Mouse (Mus musculus) left cerebral cortex, postnatal 36 days (tissue): ENCODE results near the gene Gm49380. TPM values are rescaled to one million over a fixed set of nuclear protein-coding genes. Genes with fewer than 3 reads are reported as not detected.

Experiments
- DNase-seq, 2 experiments: peaks; one replicate each; pipeline ENCODE4 v3.0.0; 2021 to 2022; ENCODE audit warnings: low spot score in 2 of 2, mixed read lengths in 1 of 2
- intact Hi-C: fragments of 180-260 bp; cut with DNase I; formaldehyde crosslinking; loops from one replicate; pipeline ENCODE4 v1.15.1; 2025
- total RNA-seq, 2 experiments: library from RNA; stranded (reverse); gene quantifications; 2 replicates each; pipeline ENCODE4 v1.2.3; 2021

The Gm49380 gene
- 1 to 10 TPM in 1 of 2 experiments, not detected in 1; 1.0 TPM for total RNA-seq

DNA sequence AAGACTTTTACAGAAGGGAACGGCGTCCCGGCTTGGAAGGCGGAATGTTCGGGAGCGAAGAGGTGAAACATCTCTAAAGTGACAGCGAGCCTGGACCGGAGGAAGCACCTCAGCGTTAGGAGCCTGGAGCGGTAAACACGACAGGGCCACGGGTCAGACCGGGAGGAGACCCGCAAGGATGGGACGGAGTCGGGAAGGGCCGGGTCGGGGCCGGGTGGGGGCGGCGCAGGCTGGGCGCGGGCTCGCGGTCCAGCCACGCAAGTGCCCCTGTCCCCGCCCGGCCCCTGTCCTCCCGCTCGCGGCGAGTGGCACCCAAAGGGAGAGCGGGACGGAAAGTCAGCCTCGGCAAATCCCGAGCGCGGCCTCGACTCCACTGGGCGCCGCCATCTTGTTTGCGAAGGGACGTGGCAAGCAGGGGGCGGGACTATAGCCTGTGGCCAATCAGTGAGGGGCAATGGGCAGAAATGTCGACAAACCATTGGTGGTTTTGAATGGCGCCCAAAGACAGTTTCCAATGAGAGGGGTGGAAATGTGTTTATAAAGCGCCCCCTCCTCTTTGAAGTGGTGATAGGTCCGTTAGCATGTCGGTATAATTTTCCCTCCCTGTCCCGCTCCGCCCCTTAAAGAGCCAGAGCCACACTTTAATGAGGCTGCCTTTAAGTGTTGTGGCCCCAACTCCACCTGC, at the start of gene Gm49380, which contains the start of gene Rnf26:
Gm49380 (minus strand) TSS at position 396 of the 685 bp plus-strand sequence.
Rnf26 (minus strand) TSS at position 413 of the 685 bp plus-strand sequence.
- intact Hi-C loops, result no loop called here
- peak; percentile 90 to 93 for DNase-seq

DNA sequence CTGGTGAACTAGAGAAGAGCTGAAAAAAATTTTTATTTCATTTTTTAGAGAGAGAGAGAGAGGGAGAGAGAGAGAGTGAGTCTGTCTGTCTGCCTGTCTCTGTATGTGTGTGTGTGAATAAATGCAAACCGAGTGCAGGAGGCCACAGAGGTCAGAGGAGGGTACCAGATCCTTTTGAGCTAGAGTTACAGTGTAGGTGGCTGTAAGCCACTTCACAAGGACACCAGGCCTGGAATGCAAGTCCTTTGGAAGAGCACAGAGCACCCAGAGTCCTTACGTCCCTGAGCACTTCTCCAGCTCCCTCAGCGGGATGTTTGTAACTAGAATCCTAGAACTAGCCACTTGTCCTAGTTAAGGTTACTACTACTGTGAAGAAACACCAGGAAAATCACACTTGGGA, 46.6 kb upstream of the Gm49380 start:
- intact Hi-C loops, result no loop called here
- DNase-seq, result no peak

- DNase-seq, result no peak
Observed at GRCm38 (mm10) chr9:44147290-44147689, 34.0 kb upstream of the Gm49380 start.

GRCm38 (mm10) chr9:44144718-44145060, 31.4 kb upstream of the Gm49380 start:
- intact Hi-C loops, result no loop called here
- DNase-seq, result no peak

More at GRCm38 (mm10) chr9:44147290-44147689, 34.0 kb upstream of the Gm49380 start:
- intact Hi-C loops, result no loop called here

DNA sequence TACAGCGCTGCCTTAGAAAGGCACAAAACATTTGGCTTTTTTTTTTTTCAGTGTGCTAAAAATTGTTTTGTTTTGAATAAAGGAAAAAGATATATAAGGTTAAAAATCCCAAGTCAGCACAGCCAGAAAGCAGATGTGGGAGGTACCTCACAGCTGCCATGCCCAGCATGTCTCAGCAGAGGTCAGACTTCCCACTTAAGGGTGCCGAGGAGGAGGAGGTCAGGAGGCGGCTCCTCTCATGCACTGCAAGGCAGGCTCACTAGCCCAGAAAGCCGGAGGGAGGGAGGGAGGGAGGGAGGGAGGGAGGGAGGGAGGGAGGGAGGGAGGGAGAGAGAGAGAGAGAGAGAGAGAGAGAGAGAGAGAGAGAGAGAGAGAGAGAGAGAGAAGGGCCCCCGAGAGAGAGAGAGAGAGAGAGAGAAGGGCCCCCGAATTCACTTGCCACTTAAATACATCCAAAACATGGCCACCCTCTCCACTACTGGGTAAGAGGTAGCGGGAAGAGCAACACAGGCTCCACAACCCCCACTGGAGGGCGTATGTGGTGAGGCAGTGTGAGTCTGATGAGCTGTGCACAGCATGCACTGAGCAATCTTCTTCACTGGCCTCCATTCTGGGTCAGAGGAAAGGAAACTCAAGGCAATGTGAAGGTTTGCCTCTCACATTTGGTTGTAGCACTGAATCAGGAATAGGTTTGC, 30.9 kb upstream of the Gm49380 start:
- DNase-seq, result no peak
- intact Hi-C loops, result no loop called here

DNA sequence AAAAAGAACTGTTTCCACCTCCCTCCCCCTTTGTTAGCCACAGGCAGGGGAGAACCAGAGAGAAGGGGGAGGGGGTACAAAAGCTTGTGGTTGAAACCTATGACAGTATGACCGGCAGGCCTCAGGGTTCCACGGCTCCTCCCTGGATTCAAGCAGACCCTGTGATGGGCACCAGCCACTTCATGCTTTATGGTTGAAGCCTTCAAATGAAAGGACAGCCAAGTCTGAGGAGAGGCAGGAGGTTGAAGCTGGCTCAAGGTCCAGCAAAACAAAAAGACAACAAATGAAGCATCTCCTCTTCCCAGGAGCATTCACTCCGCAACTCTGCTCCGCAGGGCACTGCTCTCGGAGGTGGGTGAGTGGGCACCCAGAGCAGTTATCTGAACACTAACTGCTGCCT, 30.1 kb upstream of the Gm49380 start:
- intact Hi-C loops, result no loop called here
- DNase-seq, result no peak

- intact Hi-C loops, result no loop called here
- no peak for DNase-seq
Observed at GRCm38 (mm10) chr9:44141951-44142350, 28.7 kb upstream of the Gm49380 start.

GRCm38 (mm10) chr9:44137846-44138245, 24.5 kb upstream of the Gm49380 start:
- intact Hi-C loops, result no loop called here
- DNase-seq, result no peak

GRCm38 (mm10) chr9:44135731-44136411, 22.6 kb upstream of the Gm49380 start:
- intact Hi-C loops, result no loop called here
- DNase-seq, result no peak

DNA sequence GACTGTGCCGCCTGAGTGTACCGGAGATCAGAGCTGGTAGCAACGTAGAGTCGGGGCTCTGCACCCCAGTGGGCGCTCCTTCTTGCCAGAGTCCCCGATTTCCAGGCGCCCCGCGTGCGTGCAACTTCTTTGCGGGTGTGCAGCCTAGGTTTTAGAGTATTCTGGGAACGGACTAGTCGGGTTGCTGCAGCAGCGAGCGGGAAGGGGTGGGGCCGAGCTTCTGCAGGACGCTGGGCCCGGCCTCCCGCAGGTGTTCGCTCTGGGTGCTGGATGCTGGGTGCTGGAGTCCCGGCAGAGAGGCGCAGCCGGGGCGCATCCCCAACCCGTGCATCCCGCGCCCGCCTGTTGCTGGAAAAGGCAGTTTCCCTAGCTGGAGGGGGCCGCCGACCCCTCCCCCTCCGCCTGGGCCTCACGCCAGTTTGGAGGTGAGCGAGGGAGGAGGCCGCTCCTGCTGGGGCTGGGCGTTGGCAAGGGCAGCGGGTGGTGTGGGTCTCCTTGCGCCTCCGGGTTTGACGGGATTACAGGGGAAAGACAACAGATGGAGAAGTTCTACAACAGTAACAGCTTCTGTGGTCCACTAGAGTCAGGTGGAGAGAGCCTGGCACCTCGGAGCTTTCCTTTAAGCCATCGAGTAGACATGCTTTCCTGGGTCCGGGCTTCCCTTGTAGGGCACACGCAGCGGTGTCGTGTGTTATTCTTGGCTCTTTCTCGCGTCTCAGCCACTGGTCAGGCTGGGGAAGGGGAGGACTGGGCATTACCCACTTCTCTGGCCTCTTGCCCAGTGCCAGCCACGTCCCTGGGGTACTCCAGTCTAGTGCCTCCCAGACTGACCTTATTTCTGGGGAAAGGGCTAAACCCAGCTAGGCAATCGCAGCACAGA, 21.8 kb upstream of the Gm49380 start:
- no peak for DNase-seq
- intact Hi-C loops, result no loop called here

DNA sequence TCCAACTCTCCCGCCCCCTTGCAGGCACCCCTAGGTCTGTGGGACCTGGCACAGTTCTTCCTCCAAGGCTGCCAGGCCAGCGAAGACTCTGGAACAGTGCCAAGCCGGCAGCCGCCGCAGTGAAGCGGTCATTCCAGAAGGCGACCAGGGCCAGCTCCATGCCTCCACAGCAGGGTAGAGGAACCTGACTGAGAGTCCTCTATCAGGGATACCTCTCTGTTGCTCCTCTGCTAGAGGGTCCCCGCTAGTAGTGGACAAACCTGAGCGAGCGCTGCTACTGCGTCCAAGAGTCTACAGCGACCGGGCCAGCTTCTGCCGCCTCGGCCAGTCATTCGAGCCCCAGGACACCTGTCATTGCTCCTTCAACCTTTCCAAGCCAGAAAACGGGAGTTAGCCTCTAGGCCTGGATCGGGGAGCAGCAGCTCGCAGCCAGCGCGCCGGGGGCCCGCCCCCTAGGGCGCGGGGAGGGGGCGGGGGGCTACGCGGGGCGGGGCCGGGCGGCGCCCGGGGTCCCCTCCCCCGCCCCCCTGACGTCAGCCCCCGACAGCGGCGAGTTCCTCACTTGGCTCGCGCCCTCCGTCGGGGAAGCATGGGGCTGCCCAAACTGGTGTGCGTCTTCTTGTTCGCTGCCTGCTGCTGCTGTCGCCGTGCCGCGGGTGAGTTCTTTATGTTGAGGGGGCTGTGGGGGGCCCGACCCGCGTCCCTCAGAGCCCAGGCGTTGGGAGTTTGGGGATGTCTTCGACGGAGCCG, 21.0 kb upstream of the Gm49380 start, which contains the start of gene Mcam:
Mcam (plus strand) TSS at position 369 of the 750 bp plus-strand sequence.
- DNase-seq, result no peak
- intact Hi-C loops, result no loop called here

GRCm38 (mm10) chr9:44133287-44133686, 20.0 kb upstream of the Gm49380 start:
- DNase-seq, result no peak
- intact Hi-C loops, result no loop called here

DNA sequence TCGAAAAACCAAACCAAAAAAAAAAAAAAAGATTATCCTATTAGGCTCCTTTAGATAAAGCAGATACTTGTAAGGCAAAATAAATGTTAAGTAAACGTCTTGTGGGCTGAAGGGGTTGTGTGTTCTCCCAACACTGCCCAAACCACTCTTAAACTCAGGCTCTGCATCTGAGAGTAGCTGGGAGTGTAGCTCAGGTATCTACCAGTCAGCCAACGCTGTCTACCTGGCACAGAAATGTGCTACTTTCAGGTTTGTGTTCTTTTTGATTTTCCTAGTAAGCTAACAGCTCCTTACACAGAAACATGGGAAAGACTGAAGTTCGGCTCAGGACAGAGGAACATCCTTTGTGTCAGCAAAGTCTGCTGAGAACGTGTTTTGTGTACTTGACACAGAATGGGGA, 18.9 kb upstream of the Gm49380 start:
- intact Hi-C loops, result no loop called here
- DNase-seq, result no peak

GRCm38 (mm10) chr9:44131276-44131590, 17.9 kb upstream of the Gm49380 start:
- intact Hi-C loops, result no loop called here
- no peak for DNase-seq

DNA sequence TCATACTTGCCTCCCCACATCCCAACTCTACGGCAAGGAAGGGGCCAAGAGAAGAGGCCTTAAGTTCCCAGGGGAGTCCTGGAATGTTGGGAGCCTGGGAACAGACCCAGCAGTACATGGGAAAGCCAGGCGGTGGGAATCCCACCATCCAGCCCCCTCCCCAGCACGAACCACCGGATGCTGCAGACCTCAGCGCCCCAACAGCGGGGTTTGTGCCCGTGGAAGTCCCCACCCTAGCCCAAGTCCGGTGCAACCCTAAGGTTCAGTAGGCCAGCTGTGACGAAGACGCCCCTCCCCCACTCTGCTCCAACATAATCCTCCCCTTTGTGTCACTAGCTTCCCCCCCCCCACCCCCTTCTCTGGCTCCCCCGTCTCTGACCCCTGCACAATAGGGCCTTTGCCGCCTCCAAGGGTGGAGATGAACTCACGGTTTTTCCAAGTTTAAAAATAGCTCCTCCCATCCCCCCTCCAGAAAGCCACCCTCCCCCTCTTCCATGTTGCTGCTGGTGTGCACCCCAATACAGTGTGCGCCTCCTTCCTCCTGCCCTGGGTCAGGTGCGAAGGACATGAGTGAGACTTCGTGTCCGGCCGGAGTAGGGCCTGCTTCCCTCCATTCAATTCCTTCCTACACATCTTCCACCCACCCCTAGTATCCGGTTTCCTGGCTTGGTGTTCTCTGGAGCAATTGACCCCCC, 17.4 kb upstream of the Gm49380 start:
- intact Hi-C loops, result no loop called here
- DNase-seq, result no peak

DNA sequence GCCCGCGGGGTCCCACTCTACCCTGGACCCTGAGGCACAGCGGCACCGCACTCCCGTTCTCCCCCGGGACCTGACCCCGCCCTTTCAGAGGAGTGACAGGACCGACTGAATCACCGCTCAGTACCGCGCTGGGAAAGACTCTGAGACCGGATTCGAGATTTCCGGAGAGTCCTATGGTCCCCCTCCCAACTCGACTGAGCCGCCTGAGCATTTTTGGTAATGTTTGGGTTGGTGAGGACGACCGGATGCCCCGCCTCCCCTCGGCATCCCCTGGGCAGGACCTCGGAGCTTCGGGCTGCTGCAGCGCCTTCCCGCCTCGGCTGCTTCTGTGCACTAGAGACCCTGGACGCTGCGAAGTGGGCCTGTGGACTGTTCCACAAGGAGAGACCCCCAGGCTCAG, 16.7 kb upstream of the Gm49380 start:
- DNase-seq, result no peak
- intact Hi-C loops, result no loop called here

DNA sequence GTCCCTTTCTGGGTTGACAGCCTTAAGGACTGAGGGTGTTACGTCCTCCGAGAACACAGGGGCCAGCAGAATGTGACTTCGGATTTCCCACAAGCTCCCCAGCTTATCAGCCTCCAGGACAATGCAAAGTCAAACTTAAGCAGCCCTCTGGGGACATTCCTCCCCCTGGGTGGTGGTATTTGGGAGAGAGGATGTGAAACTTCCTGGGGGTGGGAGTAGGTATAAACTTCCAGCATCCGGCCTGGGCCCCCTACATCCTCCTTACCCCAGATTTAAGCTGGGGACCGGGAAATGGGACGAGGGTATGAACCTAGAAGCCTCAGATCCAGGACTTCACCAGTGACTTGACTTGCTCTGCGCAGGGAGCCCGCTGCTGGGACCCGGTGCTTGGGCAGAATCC, 16.3 kb upstream of the Gm49380 start:
- no peak for DNase-seq
- intact Hi-C loops, result loop anchor here (5.0 to 10.0 kb wide), 2 partner anchors 105 to 263 kb away; partner anchors contain the start of gene Cbl

DNA sequence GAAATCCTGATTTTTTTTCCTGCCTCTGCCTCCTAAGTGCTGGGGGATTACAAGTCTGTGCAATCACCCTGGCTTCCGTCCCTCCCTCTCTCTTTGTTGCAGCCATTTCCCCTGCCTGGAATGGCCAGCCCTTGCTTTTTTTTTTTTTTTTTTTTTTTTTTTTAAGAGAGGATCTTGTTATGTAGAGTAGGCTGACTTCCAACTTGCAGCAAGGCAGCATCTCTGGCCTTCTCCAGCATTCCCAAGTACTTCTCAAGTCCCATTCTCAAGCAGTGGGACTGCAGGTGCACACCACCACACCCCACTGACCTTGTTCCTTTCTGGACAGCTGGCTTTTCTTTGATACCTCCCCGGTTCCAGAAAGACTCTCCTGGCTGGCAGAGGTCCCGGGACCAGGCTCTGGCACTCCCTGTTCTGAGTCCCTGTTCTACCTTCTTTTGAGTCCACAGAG, 14.1 kb upstream of the Gm49380 start:
- intact Hi-C loops, result loop anchor here (5.0 to 10.0 kb wide), 2 partner anchors 107 to 265 kb away; partner anchors contain the start of gene Cbl

More for the DNA sequence above, 14.1 kb upstream of the Gm49380 start:
- DNase-seq, result no peak
